Mouse (Mus musculus) kidney, postnatal 10 days (tissue): ENCODE data around the gene Togaram1.

Experiments
- DNase-seq: peaks from one replicate; pipeline ENCODE4 v3.0.0; 2021; ENCODE audit warnings: mixed read lengths

The Togaram1 gene

GRCm38 (mm10) chr12:64965124-64966026 is at the start of gene Togaram1, which contains the start of gene Klhl28:
TSS of gene Togaram1 (plus strand) at chr12:64965804.
TSS of gene Klhl28 (minus strand) at chr12:64965534.
- peak; percentile 100 for DNase-seq

GRCm38 (mm10) chr12:64916735-64917134 is 48.9 kb upstream of the Togaram1 start:
- no peak for DNase-seq

DNA sequence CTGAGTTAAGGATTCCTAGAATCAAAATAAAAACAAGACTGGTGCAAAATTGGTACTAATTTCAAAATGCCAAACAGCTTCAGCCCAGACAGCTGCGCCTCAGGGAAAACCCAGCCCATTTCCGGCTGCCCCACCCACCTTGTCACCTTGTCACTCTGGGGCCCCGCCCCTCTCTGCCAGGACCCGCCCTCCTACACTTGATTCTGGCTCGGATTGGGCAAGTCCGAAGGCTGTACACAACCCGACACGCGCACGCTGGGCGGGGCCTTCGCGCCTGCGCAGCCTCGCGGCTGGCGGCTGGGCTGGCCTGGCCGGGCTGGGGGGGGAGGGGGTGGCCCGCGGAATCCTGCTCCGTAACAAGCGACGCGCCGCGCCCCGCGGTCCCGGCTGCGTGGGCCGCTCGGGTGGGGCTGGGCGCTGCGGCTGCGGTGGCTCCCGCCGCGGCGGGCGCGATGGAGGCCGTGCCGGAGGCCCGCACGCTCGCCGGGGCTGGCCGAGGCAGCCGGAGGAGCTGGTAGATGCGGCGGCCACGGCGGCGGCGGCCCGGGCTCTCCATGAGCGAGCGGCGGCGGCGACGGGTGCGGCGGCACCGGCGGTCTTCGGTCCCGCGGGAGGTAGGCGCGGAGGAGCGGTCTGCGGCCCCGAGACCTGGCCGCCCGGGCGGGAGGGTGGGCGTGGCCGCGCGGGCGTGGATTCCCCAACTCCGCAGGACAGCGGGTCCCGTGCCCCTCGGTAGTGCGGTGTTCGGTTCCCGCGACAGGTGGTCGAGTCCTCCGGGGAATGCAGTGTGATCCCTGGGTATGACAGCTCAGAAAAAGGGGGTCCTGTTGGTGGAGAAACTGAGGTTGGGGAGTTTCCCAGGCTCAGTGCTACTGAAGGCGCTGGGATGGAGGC is 47.8 kb upstream of the Togaram1 start, which contains the start of gene Gm527:
TSS of gene Gm527 (plus strand) at position 329 of the 894 bp plus-strand sequence.
- DNase-seq, result peak; percentile 98

DNA sequence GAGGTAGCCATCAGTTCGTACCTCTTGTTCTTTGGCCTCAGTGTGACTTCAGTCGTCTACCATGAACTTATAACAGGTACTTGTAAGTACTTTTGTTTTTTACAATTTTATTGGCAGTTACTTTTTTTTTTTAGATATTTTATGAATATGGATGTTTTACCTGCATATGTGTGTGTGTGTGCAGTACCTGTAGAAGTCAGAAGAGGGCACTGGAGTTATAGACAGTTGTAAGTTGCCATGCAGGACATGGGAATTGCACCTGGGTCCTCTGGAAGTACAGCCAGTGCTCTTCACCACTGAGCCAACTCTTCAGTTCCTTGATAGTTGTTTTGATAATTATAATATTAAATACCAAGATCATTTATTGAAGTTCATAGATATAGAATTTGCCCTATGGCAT is 28.1 kb upstream of the Togaram1 start:
- DNase-seq, result peak; percentile 50

- no peak for DNase-seq
Observed at GRCm38 (mm10) chr12:64964560-64964959, 1.0 kb upstream of the Togaram1 start.

DNA sequence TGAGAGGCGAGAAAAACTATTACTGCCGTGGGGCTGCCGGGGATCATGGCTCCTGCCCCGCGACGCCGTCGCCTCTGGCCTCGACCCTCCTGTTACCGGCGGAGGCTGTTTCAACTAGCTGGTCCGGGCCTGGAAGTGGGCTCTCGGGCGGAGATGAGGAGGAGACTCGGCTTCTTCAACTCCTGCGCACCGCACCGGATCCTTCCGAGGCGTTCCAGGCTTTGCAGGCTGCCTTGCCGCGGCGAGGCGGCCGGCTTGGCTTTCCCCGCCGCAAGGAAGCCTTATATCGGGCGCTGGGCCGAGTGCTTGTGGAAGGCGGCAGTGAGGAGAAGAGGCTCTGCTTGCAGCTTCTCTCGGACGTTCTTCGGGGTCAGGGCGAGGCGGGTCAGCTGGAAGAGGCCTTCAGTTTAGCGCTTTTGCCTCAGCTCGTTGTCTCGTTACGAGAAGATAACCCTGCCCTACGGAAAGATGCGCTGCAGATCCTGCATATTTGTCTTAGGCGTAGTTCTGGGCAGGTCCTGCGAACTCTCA is 562 bp downstream of the Togaram1 start:
- peak; percentile 67 for DNase-seq

- peak; percentile 28 for DNase-seq
Observed at GRCm38 (mm10) chr12:64966652-64967435, 1.2 kb downstream of the Togaram1 start.

GRCm38 (mm10) chr12:64967470-64967869 is 1.9 kb downstream of the Togaram1 start:
- peak; percentile 30 for DNase-seq

DNA sequence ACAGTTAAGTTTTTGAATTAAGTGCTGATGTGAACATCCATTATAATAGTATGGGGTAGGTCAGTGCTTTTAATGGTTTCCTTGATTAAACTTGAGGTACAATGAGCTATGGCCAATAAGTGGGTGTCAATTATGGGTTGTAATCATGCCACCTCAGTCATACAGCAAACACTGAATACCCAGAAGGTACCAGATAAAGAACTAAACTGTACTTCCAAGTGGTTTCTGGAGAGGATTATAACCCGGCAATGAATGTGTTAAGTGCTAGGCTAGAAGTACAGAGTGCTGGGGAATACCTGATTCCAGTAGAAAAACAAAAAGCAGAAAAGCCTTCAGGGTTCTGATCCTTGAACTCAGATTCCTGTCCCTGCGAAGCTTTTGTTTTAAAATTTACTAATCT is 2.5 kb downstream of the Togaram1 start:
- DNase-seq, result no peak

DNA sequence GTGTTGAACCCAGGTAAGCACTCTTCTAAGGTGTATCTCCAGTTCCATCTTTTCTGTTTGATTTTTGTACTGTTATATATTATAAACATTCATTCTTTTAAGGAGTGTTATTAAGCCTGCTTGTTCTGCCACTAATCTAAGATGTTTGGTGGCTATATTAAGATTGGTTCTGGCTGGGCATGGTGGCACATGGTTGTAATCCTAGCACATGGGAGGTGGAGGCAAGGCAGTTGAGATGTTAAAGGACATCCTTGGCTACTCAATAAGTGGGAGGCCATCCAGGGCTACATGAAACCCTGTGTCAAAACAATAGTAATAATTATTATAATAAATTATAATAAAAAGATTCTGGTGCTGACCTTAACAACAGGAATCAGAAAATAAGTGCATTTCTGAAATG is 5.8 kb downstream of the Togaram1 start:
- DNase-seq, result no peak

GRCm38 (mm10) chr12:64972063-64972462 is 6.5 kb downstream of the Togaram1 start:
- no peak for DNase-seq

- peak; percentile 15 for DNase-seq
Observed at GRCm38 (mm10) chr12:64975558-64975957, 10.0 kb downstream of the Togaram1 start.

GRCm38 (mm10) chr12:64976191-64976590 is 10.6 kb downstream of the Togaram1 start:
- no peak for DNase-seq

GRCm38 (mm10) chr12:64977518-64977917 is 11.9 kb downstream of the Togaram1 start:
- DNase-seq, result no peak

DNA sequence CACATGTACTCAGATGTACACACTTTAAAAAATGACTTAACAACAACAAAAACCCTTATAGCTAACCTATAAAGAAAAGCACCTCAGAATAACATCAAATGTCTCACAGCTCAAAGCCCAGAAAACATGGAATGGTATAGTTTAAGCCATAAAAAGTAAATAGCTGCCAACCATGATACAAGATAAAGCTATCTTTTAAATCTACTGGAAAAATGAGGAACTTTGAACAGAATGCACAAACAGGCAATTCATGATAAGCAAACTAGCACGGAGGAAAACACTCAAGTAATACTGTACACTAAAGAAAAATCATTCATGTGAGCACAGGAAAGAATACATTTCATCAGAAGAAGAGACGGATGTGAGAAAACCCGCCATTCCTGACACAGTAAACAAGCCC is 42.1 kb downstream of the Togaram1 start:
- no peak for DNase-seq

DNA sequence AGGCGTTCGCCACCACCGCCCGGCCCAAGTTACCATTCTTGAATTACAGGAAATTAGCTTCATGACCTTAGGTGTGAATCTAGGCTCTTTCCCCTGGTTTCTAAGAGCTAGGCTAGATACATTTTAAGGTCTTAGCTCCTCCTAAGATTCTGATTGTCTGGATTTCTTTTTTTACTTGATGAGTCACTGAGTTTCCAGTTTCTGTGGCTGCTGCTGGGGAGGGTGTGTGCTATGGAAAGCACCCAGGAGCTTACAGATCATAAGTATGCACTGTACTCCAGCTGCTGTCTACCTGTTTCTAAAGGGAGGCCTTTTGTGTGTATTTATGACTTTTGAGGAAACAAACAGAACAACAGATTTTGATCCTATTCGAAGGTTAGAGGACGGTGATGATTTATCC is 57.2 kb downstream of the Togaram1 start:
- no peak for DNase-seq

GRCm38 (mm10) chr12:65035839-65036189 is 70.2 kb downstream of the Togaram1 start:
- DNase-seq, result no peak

DNA sequence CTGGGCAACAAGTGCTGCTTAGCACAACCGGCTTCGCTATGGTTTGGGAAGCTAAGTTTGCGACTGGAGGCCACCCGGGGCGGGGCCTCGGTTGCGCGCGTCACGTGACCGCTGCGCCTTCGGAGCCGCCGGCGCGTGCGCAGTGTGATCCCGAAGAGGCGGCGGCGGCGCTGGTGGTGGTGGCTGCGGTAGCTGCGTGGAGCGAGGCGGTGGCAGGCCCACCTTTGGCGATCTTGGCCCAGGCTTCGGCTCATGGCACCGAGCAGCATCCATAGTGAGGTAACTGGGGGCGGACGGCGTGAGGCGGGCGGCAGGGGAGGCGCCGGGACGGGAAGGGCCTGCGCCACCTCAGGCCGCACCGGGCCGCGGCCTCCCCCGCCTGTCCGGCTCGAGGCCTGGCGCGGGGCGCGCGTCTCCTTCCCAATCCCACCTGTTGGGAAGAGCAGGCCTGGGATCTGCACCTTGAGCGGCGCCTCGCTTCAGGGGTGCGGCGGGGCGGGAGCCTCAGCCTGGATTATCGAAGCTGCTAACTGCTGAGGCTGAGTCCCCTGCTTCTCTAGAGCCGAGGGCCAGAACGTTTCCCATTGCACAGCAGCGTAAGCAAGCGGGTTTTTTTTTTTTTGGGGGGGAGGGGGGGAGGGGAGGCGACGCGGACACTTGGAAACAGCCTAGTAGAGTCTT is 70.7 kb downstream of the Togaram1 start, which contains the start of gene Prpf39:
TSS of gene Prpf39 (plus strand) at position 144 of the 681 bp plus-strand sequence.
- peak; percentile 97 for DNase-seq

DNA sequence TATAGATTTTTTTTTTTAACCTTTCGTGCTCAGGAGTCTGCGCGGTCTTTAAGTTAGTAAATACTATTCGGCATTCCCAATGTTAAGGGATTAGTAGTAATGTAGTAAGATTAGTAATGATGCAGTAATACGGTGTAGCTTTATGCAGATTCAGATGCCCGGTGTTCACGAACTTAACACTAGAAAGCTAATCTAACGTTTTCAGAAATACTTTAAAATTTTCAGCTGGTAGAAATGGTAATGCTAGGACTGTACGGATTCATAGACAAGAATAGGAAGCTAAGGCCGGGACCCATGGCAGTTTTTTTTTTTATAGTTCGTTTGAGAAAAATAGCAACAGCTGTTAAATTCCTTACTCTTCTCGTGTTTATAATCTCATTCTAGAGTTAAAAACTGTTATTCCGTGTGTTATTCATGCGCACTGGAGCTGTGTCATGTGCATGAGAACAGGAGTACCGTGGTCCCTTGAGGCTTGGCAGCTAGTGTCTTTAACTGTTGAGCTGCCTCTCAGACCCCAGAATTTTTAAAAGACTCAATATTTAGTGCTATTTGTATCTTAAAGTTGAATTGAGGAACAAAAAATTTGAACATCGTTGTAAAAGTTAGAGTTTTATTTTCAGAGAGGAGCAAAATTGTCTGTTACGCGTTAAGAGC is 71.4 kb downstream of the Togaram1 start:
- no peak for DNase-seq

- DNase-seq, result no peak
Observed at GRCm38 (mm10) chr12:65037546-65037937, 71.9 kb downstream of the Togaram1 start.

DNA sequence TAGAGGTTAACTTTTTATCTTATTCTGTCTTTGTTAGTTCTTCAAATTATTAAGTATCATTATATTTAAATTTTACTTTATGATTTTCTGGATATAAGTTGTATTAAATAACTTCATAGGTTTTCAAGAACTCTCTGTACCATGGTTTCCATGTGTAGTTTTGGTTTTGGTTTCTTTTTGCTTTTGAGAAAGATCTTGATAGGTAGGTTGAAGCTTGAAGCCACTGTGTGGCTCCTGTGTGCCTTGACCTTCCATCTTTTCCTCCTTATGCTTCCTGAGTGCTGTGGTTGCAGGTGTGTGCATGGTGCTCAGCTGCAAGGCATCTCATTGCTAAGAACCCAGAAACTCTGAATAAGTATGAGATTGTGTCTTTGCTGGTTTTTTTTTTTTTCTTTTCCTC is 83.2 kb downstream of the Togaram1 start:
- DNase-seq, result no peak
